Mouse (Mus musculus): ENCODE results near the gene Rgl1. TPM values are rescaled to one million over a fixed set of nuclear protein-coding genes. Genes with fewer than 3 reads are reported as not detected.
A peak's percentile ranks its signal among the peaks of the same experiment; 100 is the strongest.

Gene Rgl1
- polyA plus RNA-seq, 1 experiment from 2014 or later, result 23.6 TPM

- H3K4me1 ChIP-seq (replicated peaks; ENCODE audit: control insufficient read depth, insufficient read depth, low read length), result peaks cover 16% of the 10 kb centered on the region
- peak; percentile 48; the same call in 1 of the 2 replicates for ATAC-seq
- H3K27me3 ChIP-seq (replicated peaks; ENCODE audit: control insufficient read depth, insufficient read depth, low read length), result no peaks in the 10 kb centered on the region
- H3K4me2 ChIP-seq (ENCODE audit: low read length), result peak overlapping the region; percentile 30
- WGBS, result 17% methylated on average over 19 of the region's 19 CpGs
- H3K9me3 ChIP-seq (ENCODE audit: control insufficient read depth, low read length), result no peaks in the 10 kb centered on the region
- H3K4me3 ChIP-seq (replicated peaks; ENCODE audit: low read length), result peak overlapping the region; percentile 2; the same call in 1 of the 2 replicates
- H3K27ac ChIP-seq (ENCODE audit: low read length), result no peak overlapping the region
- peak overlapping the region; percentile 10; the same call in 1 of the 2 replicates for H3K9ac ChIP-seq (replicated peaks; ENCODE audit: low read depth, low read length)
- H3K36me3 ChIP-seq (ENCODE audit: control insufficient read depth, insufficient read depth), result no peaks in the 10 kb centered on the region
Measured at GRCm38 (mm10) chr1:152578108-152578721, 187.9 kb downstream of the Rgl1 start.

- no peak for ATAC-seq
- H3K4me3 ChIP-seq (replicated peaks; ENCODE audit: low read length), result no peak overlapping the region
- no peaks in the 10 kb centered on the region for H3K36me3 ChIP-seq (ENCODE audit: control insufficient read depth, insufficient read depth)
- peaks cover 20% of the 10 kb centered on the region for H3K4me1 ChIP-seq (replicated peaks; ENCODE audit: control insufficient read depth, insufficient read depth, low read length)
- WGBS, result 29% methylated on average over 7 of the region's 7 CpGs
- no peaks in the 10 kb centered on the region for H3K9me3 ChIP-seq (ENCODE audit: control insufficient read depth, low read length)
- H3K27me3 ChIP-seq (replicated peaks; ENCODE audit: control insufficient read depth, insufficient read depth, low read length), result no peaks in the 10 kb centered on the region
- no peak overlapping the region for H3K27ac ChIP-seq (ENCODE audit: low read length)
- no peak overlapping the region for H3K9ac ChIP-seq (replicated peaks; ENCODE audit: low read depth, low read length)
- no peak overlapping the region for H3K4me2 ChIP-seq (ENCODE audit: low read length)
Measured at GRCm38 (mm10) chr1:152576614-152577144, 189.5 kb downstream of the Rgl1 start.

GRCm38 (mm10) chr1:152575096-152575495 lies 191.1 kb downstream of the Rgl1 start:
- no peak overlapping the region for H3K4me2 ChIP-seq (ENCODE audit: low read length)
- peaks cover 18% of the 10 kb centered on the region for H3K4me1 ChIP-seq (replicated peaks; ENCODE audit: control insufficient read depth, insufficient read depth, low read length)
- H3K36me3 ChIP-seq (ENCODE audit: control insufficient read depth, insufficient read depth), result no peaks in the 10 kb centered on the region
- no peaks in the 10 kb centered on the region for H3K9me3 ChIP-seq (ENCODE audit: control insufficient read depth, low read length)
- no peak overlapping the region for H3K9ac ChIP-seq (replicated peaks; ENCODE audit: low read depth, low read length)
- H3K27me3 ChIP-seq (replicated peaks; ENCODE audit: control insufficient read depth, insufficient read depth, low read length), result no peaks in the 10 kb centered on the region
- no peak for ATAC-seq
- no peak overlapping the region for H3K4me3 ChIP-seq (replicated peaks; ENCODE audit: low read length)
- H3K27ac ChIP-seq (ENCODE audit: low read length), result no peak overlapping the region
- WGBS, result 66% methylated on average over 5 of the region's 5 CpGs

- no peaks in the 10 kb centered on the region for H3K9me3 ChIP-seq (ENCODE audit: control insufficient read depth, low read length)
- H3K4me2 ChIP-seq (ENCODE audit: low read length), result no peak overlapping the region
- H3K27me3 ChIP-seq (replicated peaks; ENCODE audit: control insufficient read depth, insufficient read depth, low read length), result no peaks in the 10 kb centered on the region
- no peak overlapping the region for H3K4me3 ChIP-seq (replicated peaks; ENCODE audit: low read length)
- WGBS, result 36% methylated on average over 8 of the region's 8 CpGs
- H3K4me1 ChIP-seq (replicated peaks; ENCODE audit: control insufficient read depth, insufficient read depth, low read length), result peaks cover 16% of the 10 kb centered on the region
- no peaks in the 10 kb centered on the region for H3K36me3 ChIP-seq (ENCODE audit: control insufficient read depth, insufficient read depth)
- H3K9ac ChIP-seq (replicated peaks; ENCODE audit: low read depth, low read length), result no peak overlapping the region
- H3K27ac ChIP-seq (ENCODE audit: low read length), result no peak overlapping the region
- no peak for ATAC-seq
Measured at GRCm38 (mm10) chr1:152573470-152574059, 192.6 kb downstream of the Rgl1 start.

- no peak; the same call in 1 of the 2 replicates for ATAC-seq
- H3K9me3 ChIP-seq (ENCODE audit: control insufficient read depth, low read length), result no peaks in the 10 kb centered on the region
- no peaks in the 10 kb centered on the region for H3K36me3 ChIP-seq (ENCODE audit: control insufficient read depth, insufficient read depth)
- no peak overlapping the region for H3K27ac ChIP-seq (ENCODE audit: low read length)
- no peak overlapping the region for H3K4me2 ChIP-seq (ENCODE audit: low read length)
- WGBS, result 8% methylated on average over 7 of the region's 7 CpGs
- H3K4me1 ChIP-seq (replicated peaks; ENCODE audit: control insufficient read depth, insufficient read depth, low read length), result peaks cover 10% of the 10 kb centered on the region
- H3K4me3 ChIP-seq (replicated peaks; ENCODE audit: low read length), result no peak overlapping the region
- no peak overlapping the region for H3K9ac ChIP-seq (replicated peaks; ENCODE audit: low read depth, low read length)
- no peaks in the 10 kb centered on the region for H3K27me3 ChIP-seq (replicated peaks; ENCODE audit: control insufficient read depth, insufficient read depth, low read length)
Measured at GRCm38 (mm10) chr1:152572755-152573469, 193.2 kb downstream of the Rgl1 start.

- Histone ChIP-seq H3K36me3 (ENCODE audit: control insufficient read depth, insufficient read depth) (no peaks in the 10 kb centered on the region), H3K27ac (ENCODE audit: low read length) (no peak overlapping the region), H3K27me3 (replicated peaks; ENCODE audit: control insufficient read depth, insufficient read depth, low read length) (no peaks in the 10 kb centered on the region), H3K9ac (replicated peaks; ENCODE audit: low read depth, low read length) (no peak overlapping the region), H3K4me1 (replicated peaks; ENCODE audit: control insufficient read depth, insufficient read depth, low read length) (peaks cover 8% of the 10 kb centered on the region), H3K4me3 (replicated peaks; ENCODE audit: low read length) (no peak overlapping the region), H3K4me2 (ENCODE audit: low read length) (no peak overlapping the region), H3K9me3 (ENCODE audit: control insufficient read depth, low read length) (no peaks in the 10 kb centered on the region)
- WGBS, result 92% methylated on average over 14 of the region's 14 CpGs
- ATAC-seq, result no peak
Measured at GRCm38 (mm10) chr1:152571340-152571739, 194.8 kb downstream of the Rgl1 start.

GRCm38 (mm10) chr1:152570681-152571080 lies 195.5 kb downstream of the Rgl1 start:
- H3K9me3 ChIP-seq (ENCODE audit: control insufficient read depth, low read length), result no peaks in the 10 kb centered on the region

GRCm38 (mm10) chr1:152563282-152563681 lies 202.9 kb downstream of the Rgl1 start:
- Histone ChIP-seq H3K27ac (ENCODE audit: low read length) (no peak overlapping the region), H3K4me2 (ENCODE audit: low read length) (no peak overlapping the region), H3K9me3 (ENCODE audit: control insufficient read depth, low read length) (no peaks in the 10 kb centered on the region), H3K9ac (replicated peaks; ENCODE audit: low read depth, low read length) (no peak overlapping the region), H3K4me3 (replicated peaks; ENCODE audit: low read length) (no peak overlapping the region), H3K27me3 (replicated peaks; ENCODE audit: control insufficient read depth, insufficient read depth, low read length) (no peaks in the 10 kb centered on the region), H3K36me3 (ENCODE audit: control insufficient read depth, insufficient read depth) (no peaks in the 10 kb centered on the region), H3K4me1 (replicated peaks; ENCODE audit: control insufficient read depth, insufficient read depth, low read length) (peaks cover 7% of the 10 kb centered on the region)
- ATAC-seq, result no peak
- 93% methylated on average over 5 of the region's 5 CpGs for WGBS

More at GRCm38 (mm10) chr1:152570681-152571080, 195.5 kb downstream of the Rgl1 start:
- ATAC-seq, result no peak
- peaks cover 8% of the 10 kb centered on the region for H3K4me1 ChIP-seq (replicated peaks; ENCODE audit: control insufficient read depth, insufficient read depth, low read length)
- no peak overlapping the region for H3K4me2 ChIP-seq (ENCODE audit: low read length)
- H3K27ac ChIP-seq (ENCODE audit: low read length), result no peak overlapping the region
- H3K27me3 ChIP-seq (replicated peaks; ENCODE audit: control insufficient read depth, insufficient read depth, low read length), result no peaks in the 10 kb centered on the region
- no peak overlapping the region for H3K4me3 ChIP-seq (replicated peaks; ENCODE audit: low read length)
- 97% methylated on average over 9 of the region's 9 CpGs for WGBS
- no peaks in the 10 kb centered on the region for H3K36me3 ChIP-seq (ENCODE audit: control insufficient read depth, insufficient read depth)
- no peak overlapping the region for H3K9ac ChIP-seq (replicated peaks; ENCODE audit: low read depth, low read length)

GRCm38 (mm10) chr1:152562877-152563276 lies 203.3 kb downstream of the Rgl1 start:
- Histone ChIP-seq H3K27me3 (replicated peaks; ENCODE audit: control insufficient read depth, insufficient read depth, low read length) (no peaks in the 10 kb centered on the region), H3K4me1 (replicated peaks; ENCODE audit: control insufficient read depth, insufficient read depth, low read length) (peaks cover 7% of the 10 kb centered on the region), H3K36me3 (ENCODE audit: control insufficient read depth, insufficient read depth) (no peaks in the 10 kb centered on the region), H3K9ac (replicated peaks; ENCODE audit: low read depth, low read length) (no peak overlapping the region), H3K9me3 (ENCODE audit: control insufficient read depth, low read length) (no peaks in the 10 kb centered on the region), H3K27ac (ENCODE audit: low read length) (no peak overlapping the region), H3K4me3 (replicated peaks; ENCODE audit: low read length) (no peak overlapping the region), H3K4me2 (ENCODE audit: low read length) (no peak overlapping the region)
- 73% methylated on average over 6 of the region's 6 CpGs for WGBS
- no peak for ATAC-seq

Data from forebrain, embryonic 16.5 days (tissue).